Mouse (Mus musculus) MEL (cell line): Measurements from ENCODE around the gene Efemp1. TPM values are rescaled to one million over a fixed set of nuclear protein-coding genes. Genes with fewer than 3 reads are reported as not detected.

ENCODE experiments used
- DNase-seq: peaks from one replicate; pipeline ENCODE4 v3.0.0; 2011; ENCODE audit warnings: low read depth, low spot score
- H3K27ac ChIP-seq: 2 replicates; pipeline ENCODE4 v1.5.1; 2012; ENCODE audit warnings: low read depth, mild to moderate bottlenecking, control low read depth, low read length, moderate library complexity; ENCODE audit not compliant: control insufficient read depth
- H3K27me3 ChIP-seq, 2 experiments: fragments of 150-350 bp in 1 of 2; sonication (generic) in 1 of 2; 2 replicates each; pipeline ENCODE4 v1.6.1; 2012; ENCODE audit warnings: low read length in 2 of 2, mild to moderate bottlenecking in 2 of 2, improper control_type of control experiment in 1 of 2, moderate library complexity in 1 of 2; ENCODE audit not compliant: insufficient read depth in 2 of 2, control insufficient read depth in 1 of 2
- H3K36me3 ChIP-seq, 2 experiments: 2 replicates each; pipeline ENCODE4 v1.6.1; 2012 to 2014; ENCODE audit warnings: low read length in 2 of 2, improper control_type of control experiment in 1 of 2, inconsistent platforms in 1 of 2, mild to moderate bottlenecking in 1 of 2; ENCODE audit not compliant: insufficient read depth in 2 of 2, control insufficient read depth in 1 of 2
- H3K4me1 ChIP-seq, 2 experiments: fragments of 150-350 bp in 1 of 2; sonication (generic) in 1 of 2; 2 replicates each; pipeline ENCODE4 v1.6.1; 2012; ENCODE audit warnings: low read length in 2 of 2, improper control_type of control experiment in 1 of 2, mild to moderate bottlenecking in 1 of 2; ENCODE audit not compliant: insufficient read depth in 2 of 2, control insufficient read depth in 1 of 2
- H3K4me3 ChIP-seq, 2 experiments: fragments of 150-350 bp in 1 of 2; sonication (generic) in 1 of 2; 2 replicates each; pipeline ENCODE4 v1.5.1; 2012; ENCODE audit warnings: low read depth in 2 of 2, low read length in 2 of 2, mild to moderate bottlenecking in 2 of 2, moderate library complexity in 2 of 2, control low read depth in 1 of 2, improper control_type of control experiment in 1 of 2; ENCODE audit not compliant: control insufficient read depth in 1 of 2, insufficient read depth in 1 of 2
- H3K79me2 ChIP-seq: 2 replicates; pipeline ENCODE4 v1.6.1; 2012; ENCODE audit warnings: mild to moderate bottlenecking, low read length, moderate library complexity; ENCODE audit not compliant: control insufficient read depth, poor library complexity, insufficient read depth
- H3K9ac ChIP-seq: 2 replicates; pipeline ENCODE4 v1.6.1; 2012; ENCODE audit warnings: low read depth, mild to moderate bottlenecking, control low read depth, low read length, moderate library complexity; ENCODE audit not compliant: control insufficient read depth, poor library complexity, severe bottlenecking
- H3K9me3 ChIP-seq: fragments of 150-350 bp; sonication (generic); replicated peaks from 2 replicates; pipeline ENCODE4 v1.6.1; 2012; ENCODE audit warnings: mild to moderate bottlenecking, low read length, improper control_type of control experiment, moderate library complexity; ENCODE audit not compliant: insufficient read depth
- BHLHE40 ChIP-seq: IDR thresholded peaks from 2 replicates; pipeline ENCODE4 v1.6.1; 2012; ENCODE audit warnings: low read depth, mild to moderate bottlenecking, inconsistent platforms, low read length, improper control_type of control experiment, borderline replicate concordance
- CHD2 ChIP-seq: IDR thresholded peaks from 2 replicates; pipeline ENCODE4 v1.6.1; 2011; ENCODE audit warnings: low read length, improper control_type of control experiment
- CTCF ChIP-seq, 3 experiments: IDR thresholded peaks in 2 of 3; conservative IDR thresholded peaks in 1 of 3; 2 replicates each; pipeline ENCODE4 v1.5.1; 2011 to 2012; ENCODE audit warnings: low read length in 3 of 3, low read depth in 2 of 3, mild to moderate bottlenecking in 2 of 3, improper control_type of control experiment in 1 of 3, inconsistent platforms in 1 of 3, mixed read lengths in 1 of 3, moderate library complexity in 1 of 3; ENCODE audit not compliant: control insufficient read depth in 1 of 3, insufficient read depth in 1 of 3, poor library complexity in 1 of 3, severe bottlenecking in 1 of 3
- ELF1 ChIP-seq: IDR thresholded peaks from 2 replicates; pipeline ENCODE4 v1.6.1; 2014; ENCODE audit warnings: low read depth, mild to moderate bottlenecking, inconsistent platforms, low read length, improper control_type of control experiment, moderate library complexity
- EP300 ChIP-seq, 2 experiments: IDR thresholded peaks; 2 replicates each; pipeline ENCODE4 v1.6.1; 2011; ENCODE audit warnings: improper control_type of control experiment in 2 of 2, low read length in 2 of 2, low read depth in 1 of 2, mild to moderate bottlenecking in 1 of 2
- ETS1 ChIP-seq: IDR thresholded peaks from 2 replicates; pipeline ENCODE4 v1.6.1; 2012; ENCODE audit warnings: low read depth, mild to moderate bottlenecking, inconsistent platforms, low read length, improper control_type of control experiment, moderate library complexity
- GATA1 ChIP-seq: IDR thresholded peaks from 2 replicates; pipeline ENCODE4 v1.6.1; 2011; ENCODE audit warnings: low read depth, low read length, improper control_type of control experiment
- HCFC1 ChIP-seq: IDR thresholded peaks from 2 replicates; pipeline ENCODE4 v1.6.1; 2012; ENCODE audit warnings: low read depth, mild to moderate bottlenecking, inconsistent platforms, low read length, improper control_type of control experiment, moderate library complexity
- JUND ChIP-seq: IDR thresholded peaks from 2 replicates; pipeline ENCODE4 v1.6.1; 2011; ENCODE audit warnings: low read depth, mild to moderate bottlenecking, improper control_type of control experiment, low read length
- KAT2A ChIP-seq: conservative IDR thresholded peaks from 2 replicates; pipeline ENCODE4 v1.6.1; 2012; ENCODE audit warnings: low read depth, low read length, improper control_type of control experiment, inconsistent platforms
- MAFK ChIP-seq: IDR thresholded peaks from 2 replicates; pipeline ENCODE4 v1.6.1; 2011; ENCODE audit warnings: low read depth, mild to moderate bottlenecking, low read length, improper control_type of control experiment, borderline replicate concordance
- MAZ ChIP-seq: IDR thresholded peaks from 2 replicates; pipeline ENCODE4 v1.6.1; 2012; ENCODE audit warnings: low read depth, mild to moderate bottlenecking, inconsistent platforms, low read length, improper control_type of control experiment
- MEF2A ChIP-seq: IDR thresholded peaks from 2 replicates; pipeline ENCODE4 v1.6.1; 2014; ENCODE audit warnings: low read depth, mild to moderate bottlenecking, inconsistent platforms, low read length, improper control_type of control experiment; ENCODE audit not compliant: poor library complexity, insufficient replicate concordance, severe bottlenecking; ENCODE audit errors: extremely low read depth
- MYB ChIP-seq: IDR thresholded peaks from 2 replicates; pipeline ENCODE4 v1.6.1; 2011; ENCODE audit warnings: mild to moderate bottlenecking, low read depth, low read length, improper control_type of control experiment
- MYC ChIP-seq: IDR thresholded peaks from 2 replicates; pipeline ENCODE4 v1.6.1; 2011; ENCODE audit warnings: low read depth, mild to moderate bottlenecking, low read length, improper control_type of control experiment, moderate library complexity
- NELFE ChIP-seq: IDR thresholded peaks from 2 replicates; pipeline ENCODE4 v1.6.1; 2011; ENCODE audit warnings: low read depth, low read length, improper control_type of control experiment
- NRF1 ChIP-seq: IDR thresholded peaks from 2 replicates; pipeline ENCODE4 v1.6.1; 2014; ENCODE audit warnings: low read depth, mild to moderate bottlenecking, inconsistent platforms, low read length, improper control_type of control experiment, moderate library complexity; ENCODE audit not compliant: poor library complexity, insufficient read depth, severe bottlenecking
- POLR2A ChIP-seq, 2 experiments: IDR thresholded peaks; 2 replicates each; pipeline ENCODE4 v1.6.1; 2011 to 2012; ENCODE audit warnings: low read length in 2 of 2, mild to moderate bottlenecking in 2 of 2, control low read depth in 1 of 2, improper control_type of control experiment in 1 of 2, low read depth in 1 of 2, moderate library complexity in 1 of 2; ENCODE audit not compliant: control insufficient read depth in 1 of 2, insufficient read depth in 1 of 2, poor library complexity in 1 of 2
- POLR2AphosphoS5 ChIP-seq: IDR thresholded peaks from 2 replicates; pipeline ENCODE4 v1.6.1; 2012; ENCODE audit warnings: low read depth, borderline replicate concordance, mild to moderate bottlenecking, inconsistent platforms, low read length, moderate library complexity, mixed read lengths
- RAD21 ChIP-seq: IDR thresholded peaks from 2 replicates; pipeline ENCODE4 v1.6.1; 2011; ENCODE audit warnings: mild to moderate bottlenecking, low read depth, low read length, improper control_type of control experiment
- RCOR1 ChIP-seq: IDR thresholded peaks from 2 replicates; pipeline ENCODE4 v1.6.1; 2012; ENCODE audit warnings: low read depth, mild to moderate bottlenecking, inconsistent platforms, low read length, improper control_type of control experiment
- SIN3A ChIP-seq: IDR thresholded peaks from 2 replicates; pipeline ENCODE4 v1.6.1; 2012; ENCODE audit warnings: low read length, improper control_type of control experiment, inconsistent platforms
- SMC3 ChIP-seq: IDR thresholded peaks from 2 replicates; pipeline ENCODE4 v1.6.1; 2011; ENCODE audit warnings: low read depth, low read length, improper control_type of control experiment
- TBP ChIP-seq: IDR thresholded peaks from 2 replicates; pipeline ENCODE4 v1.8.0; 2011; ENCODE audit warnings: low read depth, low read length, improper control_type of control experiment
- USF1 ChIP-seq: IDR thresholded peaks from 2 replicates; pipeline ENCODE4 v1.6.1; 2014; ENCODE audit warnings: low read depth, mild to moderate bottlenecking, inconsistent platforms, low read length, improper control_type of control experiment, moderate library complexity
- USF2 ChIP-seq, 2 experiments: IDR thresholded peaks; 2 replicates each; pipeline ENCODE4 v1.6.1; 2011 to 2012; ENCODE audit warnings: improper control_type of control experiment in 2 of 2, low read length in 2 of 2, borderline replicate concordance in 1 of 2, inconsistent platforms in 1 of 2, low read depth in 1 of 2, mild to moderate bottlenecking in 1 of 2; ENCODE audit not compliant: insufficient read depth in 1 of 2
- ZC3H11A ChIP-seq: IDR thresholded peaks from 2 replicates; pipeline ENCODE4 v1.6.1; 2012; ENCODE audit warnings: low read depth, mild to moderate bottlenecking, inconsistent platforms, low read length, improper control_type of control experiment
- ZKSCAN1 ChIP-seq: IDR thresholded peaks from 2 replicates; pipeline ENCODE4 v1.6.1; 2012; ENCODE audit warnings: low read depth, mild to moderate bottlenecking, inconsistent platforms, low read length, improper control_type of control experiment, moderate library complexity
- ZMIZ1 ChIP-seq: IDR thresholded peaks from 2 replicates; pipeline ENCODE4 v1.6.1; 2012; ENCODE audit warnings: low read depth, mild to moderate bottlenecking, inconsistent platforms, low read length, improper control_type of control experiment, moderate library complexity
- polyA plus RNA-seq, 2 experiments: library from polyadenylated mRNA; stranded (reverse) in 1 of 2; unstranded in 1 of 2; fragments of >175 nt in 1 of 2; fragments of >200 nt in 1 of 2; gene quantifications; 2 replicates each; pipeline versions ENCODE4 v1.2.1 to v1.2.4; 2012; ENCODE audit warnings: low replicate concordance in 2 of 2, low read depth in 1 of 2; ENCODE audit not compliant: insufficient read length in 2 of 2, insufficient read depth in 1 of 2, missing spikeins in 1 of 2
- total RNA-seq: library from RNA; depleted of rRNA; stranded (reverse); fragments of 300-350 nt; gene quantifications from 2 replicates; pipeline ENCODE4 v1.2.3, GENCODE M21; 2012

Efemp1 gene
- total and polyA plus RNA-seq, 3 experiments, result not detected

GRCm38 (mm10) chr11:28849841-28850240 lies 3.2 kb upstream of the Efemp1 start:
- Histone ChIP-seq H3K9ac (no peak overlapping the region), H3K4me3 (no peak overlapping the region), H3K9me3 (no peaks in the 10 kb centered on the region), H3K79me2 (no peaks in the 10 kb centered on the region), H3K4me1 (no peaks in the 10 kb centered on the region)
- DNase-seq, result no peak
- TF ChIP-seq MYC (no peak), MEF2A (no peak), CHD2 (no peak), POLR2AphosphoS5 (no peak), RCOR1 (no peak), HCFC1 (no peak), JUND (no peak), USF2 (IDR thresholded peaks at IDR 0.05; ENCODE audit: borderline replicate concordance in 1 of 2, insufficient read depth in 1 of 2, low read depth in 1 of 2, low read length in 2 of 2) (no peak), MAFK (no peak), ZKSCAN1 (no peak), RAD21 (no peak), BHLHE40 (no peak), GATA1 (no peak), ETS1 (no peak), ELF1 (no peak), MYB (no peak), SIN3A (no peak), NRF1 (no peak), CTCF (IDR thresholded peaks at IDR 0.05 in 2 of 3, conservative IDR thresholded peaks at IDR 0.05 in 1 of 3; ENCODE audit: control insufficient read depth in 1 of 3, insufficient read depth in 1 of 3, low read depth in 2 of 3, low read length in 3 of 3, poor library complexity in 1 of 3, severe bottlenecking in 1 of 3) (no peak)
- TF ChIP-seq, all 39 proteins: peak for 0
- no peaks in the 10 kb centered on the region for H3K36me3 ChIP-seq
- H3K27ac ChIP-seq, result no peak overlapping the region
- no peaks in the 10 kb centered on the region; a peak in 1 of 4 replicates for H3K27me3 ChIP-seq

- no peaks in the 10 kb centered on the region for H3K79me2 ChIP-seq
- TF ChIP-seq POLR2A (IDR thresholded peaks at IDR 0.05; ENCODE audit: control insufficient read depth in 1 of 2, insufficient read depth in 1 of 2, low read depth in 1 of 2, low read length in 2 of 2, poor library complexity in 1 of 2) (no peak), KAT2A (no peak), BHLHE40 (no peak), RAD21 (no peak), ZC3H11A (no peak), POLR2AphosphoS5 (no peak), USF1 (no peak), SIN3A (no peak), ETS1 (no peak), NELFE (no peak), TBP (no peak), ZMIZ1 (no peak), MYB (no peak), ZKSCAN1 (no peak), SMC3 (no peak), EP300 (IDR thresholded peaks at IDR 0.05; ENCODE audit: low read depth in 1 of 2, low read length in 2 of 2) (no peak), CTCF (IDR thresholded peaks at IDR 0.05 in 2 of 3, conservative IDR thresholded peaks at IDR 0.05 in 1 of 3; ENCODE audit: control insufficient read depth in 1 of 3, insufficient read depth in 1 of 3, low read depth in 2 of 3, low read length in 3 of 3, poor library complexity in 1 of 3, severe bottlenecking in 1 of 3) (no peak), MAZ (no peak)
- TF ChIP-seq, all 39 proteins: peak for 0
- no peak overlapping the region for H3K9ac ChIP-seq
- H3K9me3 ChIP-seq, result no peaks in the 10 kb centered on the region
- H3K36me3 ChIP-seq, result no peaks in the 10 kb centered on the region
- H3K27me3 ChIP-seq, result no peaks in the 10 kb centered on the region
- no peak for DNase-seq
- H3K4me1 ChIP-seq, result no peaks in the 10 kb centered on the region
- H3K27ac ChIP-seq, result no peak overlapping the region
- H3K4me3 ChIP-seq, result no peak overlapping the region
Observed at GRCm38 (mm10) chr11:28851645-28852044, 1.4 kb upstream of the Efemp1 start.
